ENCODE assay signal across 12 mouse cellular contexts in genomic region chr4:115134296-115134630, GRCm38 (mm10). TPM values are rescaled to one million over a fixed set of nuclear protein-coding genes. Genes with fewer than 3 reads are reported as not detected.
DNase-seq lines count a peak whose midpoint lies in the region; ATAC-seq and TF ChIP-seq lines count a peak whose summit lies in the region.
"Had no signal": no experiment of that assay in that cellular context is flagged by ENCODE, and none has a peak within 500 bp of the region (broad histone marks: within the 10 kb centered on the region; RNA-seq: fewer than 3 reads in every experiment).

No protein-coding gene starts in this region.

- ATAC-seq in heart, embryonic 16.5 days (replicated peaks; ENCODE audit: extremely low read depth, insufficient read depth, low FRiP score): no peak
- no peak for ATAC-seq in embryonic facial prominence, embryonic 12.5 days (ENCODE audit: insufficient number of reproducible peaks, insufficient read depth, low FRiP score, low TSS enrichment)
- peak; percentile 66 for ATAC-seq in hindbrain, postnatal 0 days

- peaks cover 8% of the 10 kb centered on the region for H3K4me1 ChIP-seq in heart, embryonic 16.5 days (ENCODE audit: control insufficient read depth, insufficient read depth, low read length)
- H3K4me1 ChIP-seq in embryonic facial prominence, embryonic 12.5 days: peaks cover 6% of the 10 kb centered on the region
- no peaks in the 10 kb centered on the region for H3K4me1 ChIP-seq in hindbrain, postnatal 0 days (ENCODE audit: insufficient read depth, low read length)

- no peak overlapping the region for H3K4me3 ChIP-seq in heart, embryonic 16.5 days (ENCODE audit: low read length)
- no peak overlapping the region for H3K4me3 ChIP-seq in embryonic facial prominence, embryonic 12.5 days
- H3K4me3 ChIP-seq in hindbrain, postnatal 0 days (ENCODE audit: low read length): peak overlapping the region; percentile 56

- WGBS in heart, embryonic 16.5 days: 20% methylated on average over 7 of the region's 7 CpGs
- 12% methylated on average over 7 of the region's 7 CpGs for WGBS in embryonic facial prominence, embryonic 12.5 days
- 13% methylated on average over 7 of the region's 7 CpGs for WGBS in hindbrain, postnatal 0 days

- intact Hi-C loops in heart, postnatal 14 days (cut with DNase I): no loop called here

- no peak for DNase-seq in heart, postnatal 14 days
- DNase-seq in cerebellum, adult 18-20 months: peak; percentile 22 to 46
- DNase-seq in hindbrain, postnatal 0 days (ENCODE audit: low spot score): no peak
- DNase-seq in embryo, embryonic 10 days (ENCODE audit: low spot score): no peak
- DNase-seq in thymus, postnatal 10 days (ENCODE audit: low spot score in 2 of 2): no peak
- DNase-seq in adrenal gland, postnatal 25 days: no peak

- no peak overlapping the region for H3K27ac ChIP-seq in heart, embryonic 16.5 days (ENCODE audit: low read length)
- H3K27ac ChIP-seq in embryonic facial prominence, embryonic 12.5 days: no peak overlapping the region
- peak overlapping the region; percentile 86 for H3K27ac ChIP-seq in hindbrain, postnatal 0 days
- H3K27ac ChIP-seq: limb, embryonic 15.5 days had no signal

- peak overlapping the region; percentile 44 for H3K4me2 ChIP-seq in heart, embryonic 16.5 days (ENCODE audit: low read depth, low read length)
- H3K4me2 ChIP-seq in embryonic facial prominence, embryonic 12.5 days (replicated peaks): peak overlapping the region; percentile 52; the same call in 1 of the 2 replicates
- H3K4me2 ChIP-seq in hindbrain, postnatal 0 days (ENCODE audit: low read depth, low read length): peak overlapping the region; percentile 74

- H3K36me3 ChIP-seq in heart, embryonic 16.5 days (ENCODE audit: control insufficient read depth, insufficient read depth): no peaks in the 10 kb centered on the region
- H3K36me3 ChIP-seq in embryonic facial prominence, embryonic 12.5 days: no peaks in the 10 kb centered on the region
- H3K36me3 ChIP-seq in hindbrain, postnatal 0 days (ENCODE audit: insufficient read depth, low read length): no peaks in the 10 kb centered on the region
- H3K36me3 ChIP-seq: limb, embryonic 15.5 days had no signal

- H3K9ac ChIP-seq in heart, embryonic 16.5 days (ENCODE audit: low read length): no peak overlapping the region
- H3K9ac ChIP-seq in embryonic facial prominence, embryonic 12.5 days: no peak overlapping the region
- peak overlapping the region; percentile 70 for H3K9ac ChIP-seq in hindbrain, postnatal 0 days (replicated peaks; ENCODE audit: low read length)
- H3K9ac ChIP-seq: limb, embryonic 15.5 days had no signal

- H3K27me3 ChIP-seq in heart, embryonic 16.5 days (ENCODE audit: control insufficient read depth, insufficient read depth, low read length): peaks cover 16% of the 10 kb centered on the region
- peaks cover 23% of the 10 kb centered on the region for H3K27me3 ChIP-seq in embryonic facial prominence, embryonic 12.5 days
- no peaks in the 10 kb centered on the region for H3K27me3 ChIP-seq in hindbrain, postnatal 0 days (ENCODE audit: insufficient read depth, low read length)

- no peak for TF ChIP-seq CTCF in hindbrain, postnatal 0 days (IDR thresholded peaks at IDR 0.05; ENCODE audit: low read depth)

- H3K9me3 ChIP-seq in heart, embryonic 16.5 days (replicated peaks; ENCODE audit: control insufficient read depth, low read length): no peaks in the 10 kb centered on the region
- H3K9me3 ChIP-seq in embryonic facial prominence, embryonic 12.5 days: no peaks in the 10 kb centered on the region
- no peaks in the 10 kb centered on the region for H3K9me3 ChIP-seq in hindbrain, postnatal 0 days (ENCODE audit: low read length)
- H3K9me3 ChIP-seq: limb, embryonic 15.5 days had no signal

RNA-seq across cellular contexts. Expression of gene Cyp4x1, which starts 0.2 kb away (rescaled TPM):
- not detected in 2 replicates for polyA plus RNA-seq in heart, embryonic 16.5 days (2015; fragmentation: Nextera tagmentation; extraction: Ambion mirVana)
- not detected for total RNA-seq in heart, postnatal 14 days (2021)
- 0.51 and 0.56 TPM in 2 replicates for polyA plus RNA-seq in embryonic facial prominence, embryonic 12.5 days (2016; fragmentation: Nextera tagmentation; extraction: Ambion mirVana)
- 20.7 and 25.9 TPM in 2 replicates for total RNA-seq in hindbrain, postnatal 0 days (2014; rRNA removed)
- 9.4 and 9.7 TPM in 2 replicates for polyA plus RNA-seq in hindbrain, postnatal 0 days (2015; fragmentation: Nextera tagmentation; extraction: Ambion mirVana)
- not detected in 2 replicates for total RNA-seq in adrenal gland, postnatal 25 days (2021)
- total RNA-seq: adrenal gland, adult 18-20 months; hematopoietic stem cell, adult 5-6 weeks; megakaryocyte-erythroid progenitor cell, adult 5-6 weeks had no signal
- polyA plus RNA-seq: limb, embryonic 15.5 days had no signal

RNA-seq across cellular contexts. Expression of gene Pdzk1ip1, which starts 45.8 kb away (rescaled TPM):
- 1.7 and 4.2 TPM in 2 replicates for polyA plus RNA-seq in heart, embryonic 16.5 days (2015; fragmentation: Nextera tagmentation; extraction: Ambion mirVana)
- 1 to 10 TPM in 1 of 2 experiments, under 1 TPM in 1; 0.88 to 2.0 TPM for total RNA-seq in heart, postnatal 14 days (2021)
- 11.7 and 15.4 TPM in 2 replicates for polyA plus RNA-seq in embryonic facial prominence, embryonic 12.5 days (2016; fragmentation: Nextera tagmentation; extraction: Ambion mirVana)
- total RNA-seq in hindbrain, postnatal 0 days (2014; rRNA removed): 0.58 and 5.2 TPM in 2 replicates
- polyA plus RNA-seq in hindbrain, postnatal 0 days (2015; fragmentation: Nextera tagmentation; extraction: Ambion mirVana): 4.2 and 4.9 TPM in 2 replicates
- total RNA-seq in adrenal gland, postnatal 25 days (2021): 0.58 TPM in 1 of 2 replicates, not detected in the other

Comparison
In these comparisons a context has a peak if more than half of its experiments do, and no peak if none do; other contexts are left out.
1. DNase-seq: peak in cerebellum, adult 18-20 months (2 of 2); none in heart, postnatal 14 days (0 of 2), hindbrain, postnatal 0 days (single experiment), embryo, embryonic 10 days (single experiment), thymus, postnatal 10 days (0 of 2) and adrenal gland, postnatal 25 days (single experiment).
2. RNA of gene Cyp4x1, which starts 0.2 kb away (total RNA-seq): 20.7 to 25.9 TPM in hindbrain, postnatal 0 days; not detected in adrenal gland, postnatal 25 days and not detected in heart, postnatal 14 days; every median in the first group is over 10 times any median in the second.
3. Peak in every context shown above with its lines, with median percentiles within 50 percentile points of each other: H3K4me2 ChIP-seq.